Mouse (Mus musculus): ENCODE measurements around the gene Trat1. TPM values are rescaled to one million over a fixed set of nuclear protein-coding genes. Genes with fewer than 3 reads are reported as not detected.

Trat1 gene
- not detected in 2 replicates for total RNA-seq (2023)

GRCm38 (mm10) chr16:48771971-48772445 is at the start of gene Trat1:
Gene Trat1 (minus strand): TSS chr16:48772021.

GRCm38 (mm10) chr16:48816695-48817094 is 44.9 kb upstream of the Trat1 start, which contains the start of gene Retnlb:
Gene Retnlb (plus strand): TSS chr16:48816856.

Other genes starting within 250 kb of the Trat1 start
- 1.4 and 1.5 TPM in 2 replicates for gene Retnlb, start 44.8 kb upstream of the Trat1 start, total RNA-seq (2023)
- gene Retnla, start 70.5 kb upstream of the Trat1 start, total RNA-seq (2023) = not detected in 2 replicates
- 9,068 and 11,877 TPM in 2 replicates for gene Retnlg, start 100.6 kb upstream of the Trat1 start, total RNA-seq (2023)
- gene Dzip3, start 222.1 kb upstream of the Trat1 start, total RNA-seq (2023) = 4.3 and 5.4 TPM in 2 replicates
- gene Cip2a, start 222.2 kb upstream of the Trat1 start, total RNA-seq (2023) = 41.9 and 42.1 TPM in 2 replicates

All from neutrophil, adult 65 days (primary cell).